Mouse (Mus musculus) gastrocnemius, adult 8-10 months (tissue): ENCODE data around the gene Kpna7. TPM values are rescaled to one million over a fixed set of nuclear protein-coding genes. Genes with fewer than 3 reads are reported as not detected.
"Not testable (repeated sequence)": the region's sequence is repeated elsewhere in the genome, so short reads cannot be mapped to it uniquely, and the experiment has no call there.

ENCODE experiments used
- DNase-seq, 2 experiments: peaks; one replicate each; pipeline ENCODE4 v3.0.0; 2022; ENCODE audit warnings: low spot score in 2 of 2
- total RNA-seq, 4 experiments: library from RNA; stranded (reverse); gene quantifications; 2 replicates each; pipeline ENCODE4 v1.2.4; 2022

Gene Kpna7
- total RNA-seq, 4 experiments from 2014 or later, result not detected

GRCm38 (mm10) chr5:145020712-145021111 is 63.1 kb downstream of the Kpna7 start:
- DNase-seq, result not testable (repeated sequence)

- not testable (repeated sequence) for DNase-seq
These were observed 63.6 kb downstream of the Kpna7 start for GRCm38 (mm10) chr5:145020254-145020653.

- DNase-seq, result not testable (repeated sequence)
These were observed 67.1 kb downstream of the Kpna7 start for GRCm38 (mm10) chr5:145016761-145017160.

GRCm38 (mm10) chr5:145014278-145014677 is 69.6 kb downstream of the Kpna7 start:
- DNase-seq, result no peak

GRCm38 (mm10) chr5:145008878-145009659 is 74.8 kb downstream of the Kpna7 start:
- DNase-seq, result no peak

DNA sequence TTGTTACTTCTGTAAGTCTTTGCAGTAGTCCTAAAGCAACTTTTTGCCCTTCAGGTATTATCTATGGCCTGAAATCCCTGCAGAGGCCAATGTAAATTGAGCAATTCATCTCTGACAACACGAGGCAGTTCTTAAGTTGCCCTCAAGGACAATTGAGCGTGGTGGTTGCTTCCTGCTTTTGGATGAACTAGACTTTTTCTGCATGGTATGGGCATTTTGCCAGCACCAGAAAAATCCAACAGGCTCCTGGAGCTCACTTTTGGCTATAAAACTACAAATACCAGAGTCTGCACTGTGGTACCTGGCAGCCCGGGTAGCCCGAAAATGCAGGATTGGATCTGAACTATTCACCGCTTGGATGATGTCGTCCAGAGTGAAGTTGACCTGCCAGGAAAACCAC is 78.2 kb downstream of the Kpna7 start:
- no peak for DNase-seq

GRCm38 (mm10) chr5:145004495-145004894 is 79.3 kb downstream of the Kpna7 start:
- no peak for DNase-seq

GRCm38 (mm10) chr5:145003362-145003761 is 80.5 kb downstream of the Kpna7 start:
- no peak for DNase-seq

DNA sequence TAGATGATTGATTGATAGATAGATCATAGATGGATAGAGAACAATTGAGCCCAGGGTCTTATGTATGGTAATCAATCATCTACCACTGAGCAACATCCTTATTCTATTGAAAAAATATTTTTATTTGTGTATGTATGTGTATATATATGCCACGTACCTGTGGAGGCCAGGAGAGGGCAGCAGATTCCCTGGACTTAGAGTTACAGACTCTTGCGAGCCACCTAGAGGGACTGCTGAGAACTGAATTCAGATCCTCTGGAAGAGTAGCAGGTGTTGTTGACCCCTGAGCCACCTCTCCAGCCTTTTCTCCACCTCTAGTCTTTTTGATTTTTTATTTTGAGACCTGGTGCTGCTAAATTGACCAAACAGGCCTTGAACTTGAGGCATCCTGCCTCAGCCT is 85.3 kb downstream of the Kpna7 start:
- DNase-seq, result no peak

DNA sequence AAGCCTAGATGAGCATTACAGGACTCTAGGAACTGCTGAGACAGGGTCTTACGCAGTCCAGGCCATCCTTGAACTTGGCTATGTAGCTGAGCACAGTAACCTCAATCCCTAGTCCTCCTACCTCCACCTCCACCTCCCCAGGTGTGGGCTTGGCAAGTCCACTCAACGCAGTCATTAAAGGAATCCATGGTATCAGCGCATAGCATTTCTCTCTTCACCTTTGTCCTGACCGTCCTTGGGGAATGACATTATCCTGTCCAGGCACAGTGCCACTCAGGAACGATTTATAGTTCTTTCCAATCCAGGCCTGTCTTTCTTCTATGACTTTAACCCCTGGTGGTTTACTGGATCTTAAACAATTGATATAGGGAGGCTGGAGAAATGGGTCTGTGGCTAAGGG is 93.3 kb downstream of the Kpna7 start:
- no peak for DNase-seq

DNA sequence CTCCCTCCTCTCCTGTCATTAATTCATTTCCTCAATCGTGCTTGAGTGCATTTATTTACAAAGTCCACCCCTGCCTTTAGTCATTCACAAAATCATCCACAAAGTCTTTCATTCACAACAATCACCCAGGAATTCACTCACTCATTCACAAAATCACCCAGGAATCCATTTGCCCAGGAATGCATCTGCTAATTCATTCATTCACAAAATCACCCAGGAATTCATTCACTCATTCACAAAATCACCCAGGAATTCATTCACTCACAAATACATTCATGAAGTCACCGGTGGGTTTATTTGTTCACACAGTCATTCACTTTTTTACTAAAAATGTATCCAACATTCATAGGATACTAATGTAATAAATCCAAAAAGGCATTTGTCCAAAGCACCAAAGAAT is 93.8 kb downstream of the Kpna7 start:
- no peak for DNase-seq

- no peak for DNase-seq
These were observed 94.8 kb downstream of the Kpna7 start for GRCm38 (mm10) chr5:144989061-144989405.

DNA sequence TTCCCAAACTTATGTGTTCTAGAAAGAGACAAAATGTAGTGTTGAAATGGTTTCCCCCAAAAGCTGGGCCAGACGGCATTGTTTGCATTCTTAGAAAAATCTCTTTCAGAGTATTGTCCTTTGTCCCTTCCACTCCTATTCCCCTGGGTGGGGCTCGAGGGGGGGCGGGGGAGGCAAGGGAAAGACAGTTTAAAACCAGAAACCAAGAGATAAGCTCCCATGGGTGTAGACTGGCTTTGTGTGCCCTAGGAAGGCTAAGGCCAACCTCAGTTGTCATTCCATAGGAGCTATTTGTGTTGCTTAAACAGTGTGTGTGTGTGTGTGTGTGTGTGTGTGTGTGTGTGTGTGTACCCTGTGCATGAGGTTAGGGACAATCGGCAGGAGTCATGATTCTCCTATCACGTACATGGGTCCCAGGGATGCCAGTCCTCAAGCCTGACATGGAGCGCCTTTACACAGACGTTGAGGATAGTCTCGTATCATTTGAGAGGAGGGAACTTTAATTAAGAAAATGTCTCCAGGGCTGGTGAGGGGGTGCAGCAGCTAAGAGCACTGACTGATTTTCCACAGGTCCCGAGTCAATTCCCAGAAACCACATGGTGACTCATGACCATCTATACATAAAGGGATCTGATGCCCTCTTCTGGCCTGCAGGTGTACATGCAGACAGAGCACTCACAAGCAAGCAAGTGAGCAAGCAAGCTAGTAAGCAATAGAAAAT is 95.3 kb downstream of the Kpna7 start:
- DNase-seq, result no peak

GRCm38 (mm10) chr5:144987561-144987960 is 96.3 kb downstream of the Kpna7 start:
- no peak for DNase-seq

GRCm38 (mm10) chr5:144984839-144985238 is 99.0 kb downstream of the Kpna7 start:
- DNase-seq, result no peak

- DNase-seq, result no peak
These were observed 100.6 kb downstream of the Kpna7 start for GRCm38 (mm10) chr5:144983227-144983626.

- DNase-seq, result no peak
These were observed 104.7 kb downstream of the Kpna7 start for GRCm38 (mm10) chr5:144979110-144979509.

DNA sequence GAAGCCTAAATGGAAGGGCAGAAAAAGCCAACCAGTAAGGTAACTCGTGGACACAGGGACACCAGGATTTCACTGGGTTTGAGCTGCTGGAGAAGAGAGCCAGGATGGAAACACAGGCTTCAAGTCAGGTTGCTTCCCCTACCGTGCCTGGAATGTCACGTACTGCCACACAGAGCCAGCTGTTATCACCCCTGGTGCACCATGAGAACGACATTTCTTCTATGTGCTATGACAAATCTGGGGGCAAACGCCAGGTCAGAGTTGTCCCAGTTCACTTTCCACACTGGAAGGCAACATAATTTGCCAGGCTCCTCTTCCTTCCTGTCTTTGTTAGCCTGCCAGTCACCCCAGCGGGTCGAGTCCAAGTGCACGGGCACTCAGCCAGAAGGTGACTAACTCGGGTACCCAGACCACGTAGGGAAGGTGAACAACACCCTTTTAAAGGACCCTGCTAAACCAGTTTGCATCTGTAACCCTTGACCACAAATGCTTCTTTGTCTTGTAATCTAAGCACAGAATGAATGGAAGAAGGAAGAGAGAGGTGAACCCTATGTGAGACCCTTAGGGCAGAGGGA is 105.2 kb downstream of the Kpna7 start:
- no peak for DNase-seq

DNA sequence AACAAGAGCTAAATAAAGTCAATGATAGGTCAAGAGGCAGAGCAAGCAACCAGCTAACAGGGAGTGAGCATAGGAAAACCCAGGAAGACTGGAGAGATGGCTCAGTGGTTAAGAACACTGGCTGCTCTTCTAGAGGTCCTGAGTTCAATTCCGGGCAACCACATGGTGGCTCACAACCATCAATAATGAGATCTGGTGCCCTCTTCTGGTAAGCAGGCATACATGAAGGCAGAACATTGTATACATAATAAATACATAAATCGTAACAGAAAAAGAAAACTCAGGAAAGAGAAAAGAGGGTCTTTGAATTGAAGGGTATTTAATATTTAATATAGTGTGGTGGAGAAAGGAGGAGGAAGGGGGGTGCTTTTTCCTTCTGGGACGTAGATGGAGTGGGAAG is 112.6 kb downstream of the Kpna7 start:
- no peak for DNase-seq

GRCm38 (mm10) chr5:144965639-144966351 is 118.0 kb downstream of the Kpna7 start, which contains the start of gene Smurf1:
Gene Smurf1 (minus strand): TSS chr5:144965847.
- peak; percentile 66 to 78 for DNase-seq

- DNase-seq, result peak; percentile 78 to 82
These were observed 118.8 kb downstream of the Kpna7 start for GRCm38 (mm10) chr5:144964872-144965638.
